Mouse (Mus musculus): ENCODE measurements at regions not wholly inside any gene's neighbourhood (a gene's known extent, or its start where the extent isn't known, plus 50 kb on each side); places are given as distances from the start of the nearest gene placed in this dataset.

DNA sequence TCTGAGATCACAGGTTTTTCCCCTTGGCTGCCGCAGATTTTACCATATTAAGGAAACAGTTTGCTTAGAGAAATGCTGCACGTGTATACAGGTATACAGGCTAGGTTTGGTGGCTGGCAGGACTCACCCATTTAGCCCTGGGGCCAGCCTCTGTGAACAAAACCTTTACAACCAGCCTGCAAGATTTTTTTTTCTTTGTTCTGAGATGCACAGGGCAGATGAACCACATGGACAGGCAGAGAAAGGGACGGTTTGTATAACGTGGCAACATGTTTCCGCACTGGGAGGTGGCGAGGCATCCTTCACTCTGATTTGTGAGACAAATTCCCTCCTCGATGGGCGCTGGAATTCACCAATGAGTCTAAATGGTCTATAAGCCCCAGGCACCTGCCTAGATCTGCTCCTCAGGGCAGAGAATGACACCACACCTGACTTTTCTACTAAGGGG is 66.1 kb upstream of the Lyplal1 start:
- no peaks in the 10 kb centered on the region for H3K9me3 ChIP-seq
- peak overlapping the region; percentile 52 for H3K4me2 ChIP-seq
- WGBS, result 58% methylated on average over 8 of the region's 8 CpGs
- peak overlapping the region; percentile 57 for H3K27ac ChIP-seq (replicated peaks)
- H3K4me3 ChIP-seq, result no peak overlapping the region
- peaks cover 27% of the 10 kb centered on the region for H3K4me1 ChIP-seq (replicated peaks)
- no peaks in the 10 kb centered on the region for H3K36me3 ChIP-seq
- H3K27me3 ChIP-seq, result no peaks in the 10 kb centered on the region
- 0 out of 2 replicates have a peak overlapping the region, but pooled peaks have one; percentile 28 for H3K9ac ChIP-seq
- peak; percentile 13; the same call in 1 of the 2 replicates for ATAC-seq (ENCODE audit: low read depth)

DNA sequence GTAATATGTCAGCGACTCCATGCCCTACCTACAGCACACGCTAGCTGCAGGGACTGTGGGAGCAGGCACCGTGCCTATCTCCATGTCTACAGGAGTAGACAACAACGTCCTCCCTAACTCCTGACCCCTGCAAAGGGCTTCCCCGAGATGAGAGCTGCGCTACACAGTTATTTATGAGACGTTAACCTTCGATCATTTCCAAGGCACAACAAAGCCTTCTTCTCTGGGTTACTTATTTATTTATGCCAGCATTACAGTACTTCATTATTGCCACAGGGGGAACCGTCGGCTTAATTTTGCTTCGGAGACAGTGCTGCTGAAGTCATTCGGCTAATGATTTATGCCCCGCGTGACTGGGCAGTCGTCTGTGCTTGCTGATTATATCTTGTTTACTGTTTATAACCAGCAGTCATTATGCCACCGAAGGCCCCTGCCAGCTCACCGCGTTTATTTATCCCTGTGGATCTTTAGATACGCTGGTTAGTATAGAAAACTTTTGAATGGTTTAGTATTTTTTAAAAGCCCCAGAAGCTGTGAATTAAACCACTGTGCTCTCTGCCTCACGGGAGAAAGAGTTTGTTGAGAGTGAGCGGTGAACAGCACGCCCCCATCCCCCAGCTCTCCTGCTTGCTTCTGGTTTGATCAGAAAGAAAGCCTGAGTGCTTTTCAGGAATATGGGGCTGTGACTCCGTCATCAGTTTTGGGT is 65.5 kb upstream of the Lyplal1 start:
- H3K4me1 ChIP-seq (replicated peaks), result peaks cover 27% of the 10 kb centered on the region
- peak overlapping the region; percentile 57 for H3K27ac ChIP-seq (replicated peaks)

DNA sequence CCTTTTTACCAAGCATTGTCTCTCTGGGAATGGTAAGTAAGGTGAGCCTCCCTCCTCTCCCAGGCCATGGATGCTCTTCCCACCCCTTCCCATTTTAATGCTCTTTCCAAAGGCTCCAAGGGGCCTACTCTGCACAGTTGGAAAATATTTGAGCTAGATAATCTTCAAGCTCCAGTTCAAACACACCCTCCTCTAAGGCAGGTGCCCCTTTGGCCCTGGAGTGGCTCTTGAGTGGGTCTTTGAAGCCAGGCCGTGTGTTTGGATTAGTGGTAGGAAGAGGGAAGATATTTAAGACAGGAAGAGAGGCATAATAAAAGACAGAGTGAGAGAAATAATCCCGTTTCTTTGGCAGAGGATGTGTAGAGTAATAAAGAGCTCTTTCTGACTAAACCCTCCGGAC is 59.9 kb upstream of the Lyplal1 start:
- H3K4me1 ChIP-seq (replicated peaks), result peaks cover 11% of the 10 kb centered on the region
- no peak overlapping the region for H3K27ac ChIP-seq (replicated peaks)
- WGBS, result 71% methylated on average over 3 of the region's 3 CpGs
- H3K9me3 ChIP-seq, result no peaks in the 10 kb centered on the region
- no peaks in the 10 kb centered on the region for H3K27me3 ChIP-seq
- H3K4me3 ChIP-seq, result no peak overlapping the region
- H3K36me3 ChIP-seq, result no peaks in the 10 kb centered on the region
- H3K4me2 ChIP-seq, result no peak overlapping the region
- no peak overlapping the region for H3K9ac ChIP-seq
- no peak for ATAC-seq (ENCODE audit: low read depth)

More for the DNA sequence above, 65.5 kb upstream of the Lyplal1 start:
- Histone ChIP-seq H3K9ac (peak overlapping the region; percentile 28; the same call in 1 of the 2 replicates), H3K4me3 (peak overlapping the region; percentile 23), H3K27me3 (no peaks in the 10 kb centered on the region), H3K36me3 (no peaks in the 10 kb centered on the region), H3K9me3 (no peaks in the 10 kb centered on the region), H3K4me2 (peak overlapping the region; percentile 52)
- 18% methylated on average over 23 of the region's 23 CpGs for WGBS
- peak; percentile 88 for ATAC-seq (ENCODE audit: low read depth)

DNA sequence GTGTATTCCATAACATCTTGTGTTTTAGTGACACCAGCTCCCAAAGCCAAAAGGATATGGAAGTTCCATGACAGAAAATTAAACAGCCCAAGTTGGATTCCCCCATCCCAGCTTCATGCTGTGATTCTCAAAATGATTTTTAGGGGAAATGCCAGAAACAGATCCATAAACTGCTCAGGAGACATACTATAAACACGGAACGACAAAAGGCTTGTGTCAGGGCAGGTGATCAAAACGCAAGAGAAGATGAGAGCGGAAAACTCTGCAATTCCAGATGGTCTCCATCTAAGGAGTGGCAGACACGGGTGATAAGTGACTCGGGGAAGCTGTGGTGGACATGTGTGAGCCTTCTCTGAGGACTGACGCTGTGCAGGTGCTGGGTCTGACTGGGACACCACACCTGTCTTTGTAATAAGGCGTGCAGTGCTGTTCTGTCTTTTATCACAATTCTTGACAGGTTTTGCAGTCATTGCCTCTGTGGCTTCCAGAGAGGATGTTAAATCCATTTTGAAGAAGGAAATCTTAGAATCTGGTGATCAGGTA is 56.4 kb upstream of the Lyplal1 start:
- 92% methylated on average over 8 of the region's 8 CpGs for WGBS
- no peak overlapping the region for H3K27ac ChIP-seq (replicated peaks)
- ATAC-seq (ENCODE audit: low read depth), result no peak

DNA sequence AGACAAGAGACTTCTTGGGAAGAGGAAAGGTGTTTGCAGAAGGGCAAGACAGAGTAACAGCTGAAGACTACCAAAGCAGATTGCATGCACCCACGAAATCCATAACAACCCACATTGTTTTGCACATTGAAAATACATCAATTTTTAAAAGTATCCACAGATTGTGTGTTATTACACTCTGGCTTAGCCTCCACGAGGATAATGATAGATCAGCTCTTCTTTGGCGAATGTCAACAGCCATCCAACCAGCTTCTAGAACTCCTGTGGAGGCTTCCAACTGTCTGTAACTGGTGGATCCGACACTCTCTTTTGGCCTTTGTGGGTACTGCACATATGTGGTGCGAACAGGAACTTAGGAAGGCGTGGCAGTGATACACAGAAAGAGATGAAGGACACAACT is 54.6 kb upstream of the Lyplal1 start:
- H3K4me3 ChIP-seq, result no peak overlapping the region
- no peak overlapping the region for H3K9ac ChIP-seq
- no peak overlapping the region for H3K27ac ChIP-seq (replicated peaks)
- H3K4me2 ChIP-seq, result no peak overlapping the region
- no peak for ATAC-seq (ENCODE audit: low read depth)
- no peaks in the 10 kb centered on the region for H3K27me3 ChIP-seq
- no peaks in the 10 kb centered on the region for H3K36me3 ChIP-seq
- no peaks in the 10 kb centered on the region for H3K4me1 ChIP-seq (replicated peaks)
- WGBS, result 84% methylated on average over 6 of the region's 6 CpGs
- no peaks in the 10 kb centered on the region for H3K9me3 ChIP-seq

More for the DNA sequence above, 56.4 kb upstream of the Lyplal1 start:
- Histone ChIP-seq H3K4me3 (no peak overlapping the region), H3K4me1 (replicated peaks) (no peaks in the 10 kb centered on the region), H3K27me3 (no peaks in the 10 kb centered on the region), H3K4me2 (no peak overlapping the region), H3K36me3 (no peaks in the 10 kb centered on the region), H3K9ac (no peak overlapping the region), H3K9me3 (no peaks in the 10 kb centered on the region)

All from neural tube, embryonic 13.5 days (tissue).